Mouse (Mus musculus): ENCODE measurements around the gene Rrp8. TPM values are rescaled to one million over a fixed set of nuclear protein-coding genes. Genes with fewer than 3 reads are reported as not detected.
A peak's percentile ranks its signal among the peaks of the same experiment; 100 is the strongest.

Rrp8 gene
- total RNA-seq, 2 experiments from 2014 or later, result 10.1 to 11.2 TPM

DNA sequence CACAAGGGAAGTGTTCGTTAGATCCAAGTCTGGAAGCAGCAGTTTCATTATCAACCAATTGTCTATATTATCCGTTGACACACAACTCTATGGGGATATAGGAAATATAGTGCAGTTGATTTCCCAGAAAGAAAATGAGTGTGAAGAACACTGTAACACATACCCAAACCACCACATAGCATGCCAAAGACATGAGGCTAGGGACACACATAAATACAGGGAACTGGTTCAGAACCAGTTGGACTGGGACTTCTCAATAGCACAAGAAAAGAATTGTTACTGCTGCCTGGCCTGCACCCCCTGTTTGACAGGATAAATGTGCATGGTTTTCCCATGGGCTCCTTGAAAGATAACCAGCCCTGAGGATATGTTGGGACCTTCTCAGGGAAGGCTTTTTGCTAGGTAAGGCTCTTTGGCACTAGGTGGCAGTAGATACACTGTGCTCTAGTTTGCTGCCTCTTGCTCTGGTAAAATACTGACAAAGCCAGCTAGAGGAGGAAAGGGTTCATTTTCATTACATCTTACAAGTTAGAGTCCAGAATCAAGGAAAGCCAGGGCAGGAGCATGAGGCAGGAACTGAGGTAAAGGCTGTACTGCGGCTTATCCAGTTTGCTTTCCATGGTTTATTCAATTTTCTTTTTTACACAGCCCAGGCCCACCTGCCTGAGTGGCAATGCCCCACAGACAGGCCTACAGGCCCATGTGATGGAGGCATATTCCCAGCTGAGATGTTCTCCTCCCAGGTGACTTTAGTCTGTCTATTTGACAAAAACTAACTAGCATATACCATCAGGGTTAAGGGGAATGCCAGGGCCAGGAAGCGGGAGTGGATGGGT, 10.8 kb downstream of the Rrp8 start:
- DNase-seq, result peak; percentile 35 to 46
- intact Hi-C loops (cut with DNase I), result loop anchor here (1.0 to 2.0 kb wide), 2 partner anchors 84 to 92 kb away; partner anchors contain the start of gene Mrpl17

DNA sequence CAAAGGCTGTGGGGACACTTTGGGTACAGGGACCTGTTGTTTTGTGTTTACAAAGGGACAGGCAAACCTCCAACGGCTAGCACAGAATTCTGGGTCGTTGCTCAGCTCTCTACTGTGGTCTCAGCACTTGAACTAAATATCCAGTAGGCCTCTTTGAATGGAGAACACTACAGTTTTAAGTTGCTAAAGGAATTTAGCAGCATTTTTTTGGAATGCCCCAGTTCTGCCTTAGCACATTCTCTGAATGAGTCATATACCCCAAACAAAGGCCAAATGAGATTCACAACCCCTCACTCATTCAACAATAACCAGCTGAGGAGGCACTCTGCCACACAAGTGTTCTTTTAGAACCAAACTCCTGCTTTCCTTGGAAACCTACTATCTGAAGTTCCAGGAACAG, 15.3 kb downstream of the Rrp8 start:
- no peak for DNase-seq
- intact Hi-C loops (cut with DNase I), result no loop called here

DNA sequence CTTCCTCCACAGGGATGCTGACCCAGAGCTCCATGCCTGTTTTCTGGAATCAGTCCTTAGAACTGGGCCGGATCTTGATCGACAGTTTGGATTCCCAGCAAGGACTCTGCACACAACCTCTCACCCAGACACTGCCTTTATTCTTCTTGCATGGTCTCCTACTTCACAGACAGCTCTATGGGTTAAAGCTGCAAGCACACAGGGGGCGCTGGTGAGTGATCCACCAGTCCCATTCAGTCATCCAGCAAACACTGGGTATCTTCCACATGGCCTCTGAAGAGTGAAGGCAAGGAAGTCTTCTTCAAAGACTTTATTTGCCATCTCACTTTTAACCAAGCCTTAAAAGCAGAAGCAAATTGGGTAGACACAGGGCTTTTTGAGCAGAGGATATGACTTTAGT, 21.8 kb downstream of the Rrp8 start:
- no peak for DNase-seq
- intact Hi-C loops (cut with DNase I), result no loop called here

DNA sequence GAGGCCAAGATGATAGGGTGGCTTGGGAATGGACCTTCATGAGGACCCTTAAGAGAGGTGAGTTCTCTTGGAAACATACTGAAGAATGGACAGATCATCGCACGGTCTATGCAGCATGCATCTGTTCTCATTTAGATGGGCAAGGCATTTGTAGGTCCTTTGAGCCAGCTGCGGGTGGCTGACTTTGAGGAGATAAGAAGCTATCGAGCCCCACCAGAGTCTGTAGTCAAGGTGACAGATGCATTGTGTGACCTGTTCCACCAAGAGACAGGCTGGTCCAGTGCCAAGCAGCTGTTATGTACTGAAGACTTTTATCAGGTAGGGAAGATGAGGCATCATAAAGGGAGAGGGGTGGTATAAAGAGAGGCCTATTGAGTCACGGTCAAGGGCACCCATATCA, 28.5 kb downstream of the Rrp8 start:
- intact Hi-C loops (cut with DNase I), result no loop called here
- DNase-seq, result no peak

DNA sequence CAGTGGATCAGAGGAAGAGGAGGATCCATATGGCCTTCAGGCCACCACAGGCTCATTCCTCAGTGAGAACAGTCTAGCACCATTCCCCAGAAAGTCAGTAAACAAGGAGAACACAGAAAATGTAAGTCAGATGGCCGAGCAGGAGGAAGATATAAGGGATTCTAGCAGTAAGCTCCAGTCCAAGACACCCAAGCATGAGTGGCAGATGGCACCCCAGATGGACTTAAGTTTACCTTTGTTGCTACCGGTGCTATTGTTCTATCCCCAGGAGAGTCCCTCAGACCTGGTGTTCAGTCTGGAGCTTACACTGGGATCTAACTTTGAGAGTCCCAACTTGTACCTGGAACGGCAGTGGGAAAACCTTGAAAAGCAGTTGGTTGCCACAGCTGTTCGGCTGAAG, 33.4 kb downstream of the Rrp8 start:
- intact Hi-C loops (cut with DNase I), result no loop called here
- no peak for DNase-seq

DNA sequence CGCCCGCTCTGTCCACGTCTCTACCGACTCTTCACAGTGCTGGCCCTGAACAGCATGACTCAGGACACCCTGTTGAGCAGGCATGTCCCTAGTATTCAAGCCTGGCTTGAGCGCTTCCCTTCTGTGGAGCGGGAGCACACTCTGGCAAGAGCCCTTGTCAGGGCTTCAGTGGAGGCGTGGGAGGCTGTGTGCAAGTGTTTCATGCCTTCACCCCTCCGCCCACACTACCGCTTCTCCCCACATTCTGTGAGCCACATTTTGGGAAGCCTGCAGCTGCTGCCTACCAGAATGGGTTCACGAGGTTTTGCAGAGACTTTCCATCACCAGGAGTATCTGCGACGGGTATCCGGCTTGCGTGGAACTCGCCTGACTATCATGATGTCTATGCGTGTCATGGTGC, 34.0 kb downstream of the Rrp8 start:
- no peak for DNase-seq
- intact Hi-C loops (cut with DNase I), result no loop called here

DNA sequence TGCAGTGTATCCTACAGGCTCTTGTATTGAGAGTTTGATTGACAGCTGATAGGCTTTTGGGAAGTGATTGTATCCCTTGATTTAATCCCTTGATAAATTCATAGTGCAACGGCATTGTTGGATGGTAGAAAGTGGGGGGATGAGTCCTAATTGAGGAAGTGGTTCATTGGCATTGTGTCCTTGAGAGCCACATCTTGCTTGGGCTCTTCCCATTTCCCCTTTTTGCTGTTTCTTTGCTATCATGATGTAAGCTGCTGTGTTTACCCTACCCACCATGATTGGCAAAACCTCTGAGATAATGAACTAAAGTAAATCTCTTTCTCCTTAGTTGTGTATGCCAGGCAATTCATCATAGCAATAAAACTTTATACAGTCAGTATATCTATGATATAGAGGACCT, 46.3 kb downstream of the Rrp8 start:
- no peak for DNase-seq
- intact Hi-C loops (cut with DNase I), result no loop called here

DNA sequence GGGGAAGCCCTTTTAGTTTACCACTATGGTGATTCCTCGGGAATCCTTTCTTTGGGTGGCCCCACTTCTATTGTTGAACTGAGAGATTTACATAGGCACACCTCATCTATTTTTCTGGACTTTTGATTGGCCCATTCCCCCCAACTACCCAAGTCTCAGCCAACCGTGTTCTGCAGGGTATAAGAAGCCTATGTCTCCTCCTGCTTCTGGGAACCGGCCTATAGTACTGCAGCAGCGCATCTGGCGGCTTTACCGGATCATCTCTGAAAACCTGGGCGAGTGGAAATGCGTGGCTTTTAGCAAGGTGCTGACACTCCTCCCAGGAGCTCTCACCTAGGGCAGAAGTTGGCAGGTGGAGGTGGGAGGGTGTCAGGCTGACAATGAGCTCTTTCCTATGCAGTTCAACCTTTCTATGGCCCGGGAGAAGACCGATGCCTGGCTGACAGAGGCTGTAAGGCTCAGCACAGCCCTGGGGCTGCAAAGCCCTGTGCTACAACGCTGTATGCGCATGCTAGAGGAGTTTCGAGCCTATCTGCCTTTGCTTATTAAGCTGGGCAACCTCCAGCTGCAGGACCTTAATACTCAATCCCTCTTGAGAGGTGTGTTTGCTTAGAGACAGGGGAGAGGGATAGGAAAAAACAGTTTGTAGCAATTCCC, 51.5 kb downstream of the Rrp8 start:
- intact Hi-C loops (cut with DNase I), result no loop called here
- DNase-seq, result no peak

Other genes starting within 250 kb of the Rrp8 start
- 100 to 1,000 TPM; 156 to 163 TPM for gene Smpd1, start 183.0 kb downstream of the Rrp8 start, total RNA-seq (2021)
- gene Apbb1, start 155.7 kb downstream of the Rrp8 start, total RNA-seq (2021), result 100 to 1,000 TPM; 116 TPM
- not detected for gene Hpx, start 137.2 kb downstream of the Rrp8 start, total RNA-seq (2021)
- gene Trim3, start 103.8 kb downstream of the Rrp8 start, total RNA-seq (2021), result 10 to 100 TPM; 22.9 to 23.0 TPM
- 10 to 100 TPM; 84.2 to 85.0 TPM for gene Timm10b, start 97.3 kb downstream of the Rrp8 start, total RNA-seq (2021)
- gene Arfip2, start 97.0 kb downstream of the Rrp8 start, total RNA-seq (2021), result 10 to 100 TPM; 13.4 TPM
- 1 to 10 TPM in 1 of 2 experiments, under 1 TPM in 1; 1.00 to 6.3 TPM for gene Gm45799, start 96.8 kb downstream of the Rrp8 start, total RNA-seq (2021)
- gene Dnhd1, start 86.6 kb downstream of the Rrp8 start, total RNA-seq (2021), result under 1 TPM; 0.62 to 0.72 TPM
- gene Ilk, start 793 bp downstream of the Rrp8 start, total RNA-seq (2021), result 10 to 100 TPM; 95.1 to 98.9 TPM
- 100 to 1,000 TPM in 1 of 2 experiments, 10 to 100 TPM in 1; 97.5 to 100 TPM for gene Taf10, start 7.0 kb upstream of the Rrp8 start, total RNA-seq (2021)
- gene Tpp1, start 14.8 kb upstream of the Rrp8 start, total RNA-seq (2021), result 10 to 100 TPM; 44.7 to 47.5 TPM
- gene Dchs1, start 50.3 kb upstream of the Rrp8 start, total RNA-seq (2021), result 1 to 10 TPM; 8.6 to 9.8 TPM
- gene Mrpl17, start 73.7 kb upstream of the Rrp8 start, total RNA-seq (2021), result 100 to 1,000 TPM; 115 to 117 TPM
- 10 to 100 TPM; 12.1 to 26.5 TPM for gene Gm4070, start 216.6 kb upstream of the Rrp8 start, total RNA-seq (2021)